Mouse (Mus musculus) liver, embryonic 16.5 days (tissue): ENCODE measurements at regions not wholly inside any gene's neighbourhood (a gene's known extent, or its start where the extent isn't known, plus 50 kb on each side); places are given as distances from the start of the nearest gene placed in this dataset.

ENCODE experiments used
- ATAC-seq: fragments of 200-750 bp; cut with Nextera tagmentation; 2 replicates; pipeline ENCODE4 v1.8.0; 2017; ENCODE audit warnings: low read depth, mild to moderate bottlenecking, moderate number of reproducible peaks, moderate library complexity
- H3K27ac ChIP-seq: fragments of 300-500 bp; sonication (generic); 2 replicates; pipeline ENCODE4 v1.5.1; 2014; ENCODE audit warnings: mild to moderate bottlenecking, low read length
- H3K27me3 ChIP-seq: fragments of 300-500 bp; sonication (generic); 2 replicates; pipeline ENCODE4 v1.6.1; 2014; ENCODE audit warnings: low read depth, low read length, mixed read lengths; ENCODE audit not compliant: control insufficient read depth, insufficient read depth
- H3K36me3 ChIP-seq: fragments of 300-500 bp; sonication (generic); 2 replicates; pipeline ENCODE4 v1.6.1; 2014; ENCODE audit warnings: mild to moderate bottlenecking; ENCODE audit not compliant: control insufficient read depth, insufficient read depth
- H3K4me1 ChIP-seq: fragments of 300-500 bp; sonication (generic); 2 replicates; pipeline ENCODE4 v1.6.1; 2014; ENCODE audit warnings: low read depth, low read length, mixed read lengths; ENCODE audit not compliant: control insufficient read depth
- H3K4me2 ChIP-seq: fragments of 300-500 bp; sonication (generic); 2 replicates; pipeline ENCODE4 v1.6.1; 2014; ENCODE audit warnings: low read depth, low read length, mixed read lengths
- H3K4me3 ChIP-seq: fragments of 300-500 bp; sonication (generic); 2 replicates; pipeline ENCODE4 v1.5.1; 2014; ENCODE audit warnings: low read depth, mild to moderate bottlenecking, low read length
- H3K9ac ChIP-seq: fragments of 300-500 bp; sonication (generic); 2 replicates; pipeline ENCODE4 v1.6.1; 2014; ENCODE audit warnings: low read depth, low read length
- H3K9me3 ChIP-seq: fragments of 300-500 bp; sonication (generic); replicated peaks from 2 replicates; pipeline ENCODE4 v1.6.1; 2016; ENCODE audit warnings: low read length; ENCODE audit not compliant: control insufficient read depth
- WGBS: fragments of 180-500 bp; shearing (Covaris S2); extraction: QIAGEN DNeasy Blood & Tissue Kit; methylation state at CpG from one replicate; pipeline ENCODE4 v1.1.7; 2014; ENCODE audit not compliant: insufficient replicate concordance; 5-methylcytosine and 5-hydroxymethylcytosine counted together

DNA sequence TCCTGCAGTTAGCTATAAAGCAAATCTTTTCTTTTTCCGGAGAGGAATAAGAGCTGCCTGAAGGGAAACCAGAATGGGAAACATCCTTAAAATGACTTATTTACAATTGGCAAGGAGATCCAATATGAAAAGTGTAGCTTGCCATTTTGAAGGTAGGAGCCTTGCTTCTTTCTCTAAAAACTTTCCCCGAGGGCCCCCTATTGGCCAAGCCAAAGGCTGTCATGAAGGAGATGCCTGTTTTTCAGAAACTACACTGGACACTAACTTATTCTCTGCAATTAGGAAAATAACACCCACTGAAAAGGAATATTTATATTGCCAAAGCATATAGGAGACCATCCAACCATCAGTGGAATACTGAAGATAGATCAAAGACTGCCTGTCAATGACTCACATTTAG is 312.8 kb upstream of the Thrb start:
- WGBS = 56% methylated on average over 2 of the region's 2 CpGs
- no peak overlapping the region for H3K4me2 ChIP-seq

GRCm38 (mm10) chr14:17352324-17353037 is 307.6 kb upstream of the Thrb start:
- H3K4me1 ChIP-seq = no peaks in the 10 kb centered on the region
- H3K27me3 ChIP-seq = no peaks in the 10 kb centered on the region
- H3K9ac ChIP-seq = no peak overlapping the region
- no peaks in the 10 kb centered on the region for H3K9me3 ChIP-seq
- no peaks in the 10 kb centered on the region for H3K36me3 ChIP-seq
- no peak overlapping the region for H3K27ac ChIP-seq
- H3K4me3 ChIP-seq = no peak overlapping the region
- no peak for ATAC-seq
- H3K4me2 ChIP-seq = no peak overlapping the region
- 57% methylated on average over 4 of the region's 4 CpGs for WGBS

More for the DNA sequence above, 312.8 kb upstream of the Thrb start:
- Histone ChIP-seq H3K4me1 (no peaks in the 10 kb centered on the region), H3K27ac (no peak overlapping the region), H3K27me3 (no peaks in the 10 kb centered on the region), H3K36me3 (no peaks in the 10 kb centered on the region), H3K9me3 (no peaks in the 10 kb centered on the region), H3K9ac (no peak overlapping the region), H3K4me3 (no peak overlapping the region)
- no peak for ATAC-seq

GRCm38 (mm10) chr14:17361910-17362309 is 298.2 kb upstream of the Thrb start:
- Histone ChIP-seq H3K36me3 (no peaks in the 10 kb centered on the region), H3K27me3 (no peaks in the 10 kb centered on the region), H3K9me3 (no peaks in the 10 kb centered on the region), H3K27ac (no peak overlapping the region), H3K4me2 (no peak overlapping the region), H3K4me1 (no peaks in the 10 kb centered on the region), H3K9ac (no peak overlapping the region), H3K4me3 (no peak overlapping the region)
- no peak for ATAC-seq

GRCm38 (mm10) chr14:17402751-17403479 is 257.1 kb upstream of the Thrb start:
- no peaks in the 10 kb centered on the region for H3K36me3 ChIP-seq
- H3K27ac ChIP-seq = no peak overlapping the region
- no peak overlapping the region for H3K4me3 ChIP-seq
- H3K27me3 ChIP-seq = no peaks in the 10 kb centered on the region
- ATAC-seq = no peak
- 27% methylated on average over 7 of the region's 7 CpGs for WGBS
- H3K9me3 ChIP-seq = no peaks in the 10 kb centered on the region
- no peaks in the 10 kb centered on the region for H3K4me1 ChIP-seq
- no peak overlapping the region for H3K9ac ChIP-seq
- H3K4me2 ChIP-seq = no peak overlapping the region

DNA sequence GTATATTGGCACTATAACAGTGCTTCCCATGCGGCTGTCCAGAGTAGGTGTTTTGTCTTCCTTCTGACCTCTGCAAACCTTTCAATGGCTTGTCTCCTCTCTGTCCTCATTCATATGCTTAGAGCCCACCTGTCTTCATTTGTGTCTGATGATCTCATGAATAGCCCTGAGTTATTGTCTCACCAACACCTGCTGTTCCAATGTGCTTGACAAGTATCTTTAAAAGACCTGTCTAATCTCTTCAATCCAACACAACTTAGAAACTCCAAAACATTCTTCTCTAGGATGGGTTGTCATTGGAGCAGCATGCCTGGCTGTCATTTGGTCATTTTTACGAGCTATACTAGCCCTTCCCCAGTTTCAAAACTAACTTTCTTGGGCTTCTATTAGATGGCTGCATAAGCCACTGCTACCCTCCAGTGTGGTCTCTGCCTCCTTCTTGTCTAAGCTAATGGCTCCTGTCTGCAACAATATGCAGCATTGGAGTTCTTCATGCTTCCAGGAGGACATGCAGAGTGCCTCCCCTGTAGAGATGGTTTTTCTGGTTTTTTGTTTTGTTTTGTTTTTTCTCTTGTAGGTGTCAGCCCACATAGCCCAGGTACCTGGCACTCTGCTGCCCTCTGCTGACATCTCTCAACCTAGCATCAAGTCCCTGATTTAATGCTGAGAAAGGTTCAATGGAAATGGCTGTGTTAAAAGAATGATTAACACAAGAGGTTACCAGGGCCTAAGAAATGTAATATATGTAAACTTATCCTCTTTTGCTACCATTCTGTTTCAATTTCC is 254.3 kb upstream of the Thrb start:
- Histone ChIP-seq H3K4me1 (no peaks in the 10 kb centered on the region), H3K9me3 (no peaks in the 10 kb centered on the region), H3K27me3 (no peaks in the 10 kb centered on the region), H3K27ac (no peak overlapping the region), H3K4me3 (no peak overlapping the region), H3K9ac (no peak overlapping the region), H3K36me3 (no peaks in the 10 kb centered on the region), H3K4me2 (no peak overlapping the region)
- no peak for ATAC-seq
- WGBS = 47% methylated on average over 2 of the region's 2 CpGs

- H3K4me1 ChIP-seq = no peaks in the 10 kb centered on the region
- no peaks in the 10 kb centered on the region for H3K27me3 ChIP-seq
- ATAC-seq = no peak
- no peak overlapping the region for H3K27ac ChIP-seq
- H3K9me3 ChIP-seq = no peaks in the 10 kb centered on the region
- no peaks in the 10 kb centered on the region for H3K36me3 ChIP-seq
- H3K4me3 ChIP-seq = no peak overlapping the region
- H3K4me2 ChIP-seq = no peak overlapping the region
- H3K9ac ChIP-seq = no peak overlapping the region
Observed at GRCm38 (mm10) chr14:17406879-17407278, 253.2 kb upstream of the Thrb start.

DNA sequence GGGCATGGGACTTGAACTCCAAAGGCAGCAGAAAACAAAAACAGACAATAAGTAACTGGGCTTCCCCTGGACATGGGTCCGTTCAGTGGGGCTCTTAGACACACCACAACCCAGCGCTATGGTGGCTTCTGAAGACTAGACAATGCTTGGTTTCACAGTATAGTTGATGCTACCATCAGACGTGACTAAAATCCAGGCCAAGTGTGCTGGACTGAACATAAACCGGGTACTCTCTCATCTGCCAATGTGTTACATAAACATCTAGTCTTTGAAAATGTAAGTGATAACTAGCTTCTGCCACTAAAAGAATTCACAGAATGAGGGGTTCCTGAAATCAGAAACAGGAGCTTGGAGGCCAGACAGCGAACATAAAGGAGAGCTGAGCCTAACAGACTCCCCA is 251.7 kb upstream of the Thrb start:
- 49% methylated on average over 5 of the region's 5 CpGs for WGBS
- Histone ChIP-seq H3K27ac (no peak overlapping the region), H3K4me1 (no peaks in the 10 kb centered on the region), H3K9me3 (no peaks in the 10 kb centered on the region), H3K4me3 (no peak overlapping the region), H3K9ac (no peak overlapping the region), H3K4me2 (no peak overlapping the region), H3K36me3 (no peaks in the 10 kb centered on the region), H3K27me3 (no peaks in the 10 kb centered on the region)
- no peak for ATAC-seq

GRCm38 (mm10) chr14:17408813-17409212 is 251.2 kb upstream of the Thrb start:
- H3K27me3 ChIP-seq = no peaks in the 10 kb centered on the region
- no peak overlapping the region for H3K4me3 ChIP-seq
- no peaks in the 10 kb centered on the region for H3K9me3 ChIP-seq
- 62% methylated on average over 1 of the region's 1 CpGs for WGBS
- no peak overlapping the region for H3K4me2 ChIP-seq
- no peaks in the 10 kb centered on the region for H3K36me3 ChIP-seq
- no peak overlapping the region for H3K9ac ChIP-seq
- no peak for ATAC-seq
- H3K27ac ChIP-seq = no peak overlapping the region
- H3K4me1 ChIP-seq = no peaks in the 10 kb centered on the region

DNA sequence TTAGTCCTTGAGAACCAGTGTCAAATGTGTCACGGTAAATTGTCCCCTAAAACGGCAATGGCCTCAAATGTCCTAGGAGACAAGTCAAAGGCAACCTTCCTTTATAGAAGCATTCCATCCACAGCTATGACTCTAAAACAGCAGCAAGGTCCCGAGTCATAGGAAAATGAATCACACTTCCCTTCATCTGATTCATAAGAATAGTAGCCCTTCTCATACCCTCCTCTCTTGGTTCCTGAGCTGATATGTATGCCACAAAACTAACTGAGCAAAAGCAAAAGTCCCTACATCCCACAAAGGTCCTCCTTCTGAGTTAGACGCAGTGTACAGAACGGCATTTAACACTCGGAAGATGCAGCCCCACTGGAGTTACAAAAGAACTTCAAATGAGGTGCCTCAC is 250.6 kb upstream of the Thrb start:
- H3K4me3 ChIP-seq = no peak overlapping the region
- H3K27ac ChIP-seq = no peak overlapping the region
- H3K9me3 ChIP-seq = no peaks in the 10 kb centered on the region
- H3K4me2 ChIP-seq = no peak overlapping the region
- H3K9ac ChIP-seq = no peak overlapping the region
- WGBS = 66% methylated on average over 6 of the region's 6 CpGs
- H3K27me3 ChIP-seq = no peaks in the 10 kb centered on the region
- no peaks in the 10 kb centered on the region for H3K4me1 ChIP-seq
- H3K36me3 ChIP-seq = no peaks in the 10 kb centered on the region
- ATAC-seq = no peak
